ENCODE assay signal across 11 mouse cellular contexts in genomic region chr10:75251011-75251410, GRCm38 (mm10). TPM values are rescaled to one million over a fixed set of nuclear protein-coding genes. Genes with fewer than 3 reads are reported as not detected.
DNase-seq lines count a peak whose midpoint lies in the region; ATAC-seq and TF ChIP-seq lines count a peak whose summit lies in the region.
"Had no signal": no experiment of that assay in that cellular context is flagged by ENCODE, and none has a peak within 500 bp of the region (broad histone marks: within the 10 kb centered on the region; RNA-seq: fewer than 3 reads in every experiment).

No protein-coding gene starts in this region.

- no peak for TF ChIP-seq POLR2A in embryonic fibroblast, embryonic 13.5 days (IDR thresholded peaks at IDR 0.05; ENCODE audit: low read depth, low read length)

- peak; percentile 22; the same call in 1 of the 2 replicates for TF ChIP-seq CTCF in embryonic fibroblast, embryonic 13.5 days (IDR thresholded peaks at IDR 0.05; ENCODE audit: borderline replicate concordance, insufficient read depth, low read length)

- peak; percentile 27 for DNase-seq in adrenal gland, postnatal 10 days
- DNase-seq in adrenal gland, adult 2 months: no peak
- peak; percentile 48 for DNase-seq in hindbrain, embryonic 14.5 days (ENCODE audit: low spot score)
- no peak for DNase-seq in hindbrain, embryonic 11.5 days (ENCODE audit: low spot score)
- DNase-seq in 3134 (ENCODE audit: extremely low read depth, insufficient read length, low spot score): peak; percentile 36
- no peak for DNase-seq in urinary bladder, postnatal 10 days (ENCODE audit: low spot score)
- no peak for DNase-seq in right cerebral cortex, postnatal 14 days
- DNase-seq: adrenal gland, postnatal 25 days had no signal

- WGBS in hindbrain, embryonic 14.5 days: 75% methylated on average over 2 of the region's 2 CpGs
- 81% methylated on average over 2 of the region's 2 CpGs for WGBS in hindbrain, embryonic 11.5 days

- H3K36me3 ChIP-seq in hindbrain, embryonic 14.5 days (replicated peaks; ENCODE audit: control insufficient read depth, insufficient read depth): peaks cover 51% of the 10 kb centered on the region
- H3K36me3 ChIP-seq in hindbrain, embryonic 11.5 days (ENCODE audit: control insufficient read depth, insufficient read depth, low read length): 0 out of 2 replicates have a peak, but pooled peaks cover 2% of the 10 kb centered on the region

- H3K4me2 ChIP-seq in hindbrain, embryonic 14.5 days (replicated peaks): no peak overlapping the region
- H3K4me2 ChIP-seq in hindbrain, embryonic 11.5 days (replicated peaks; ENCODE audit: low read depth, low read length): no peak overlapping the region
- H3K4me2 ChIP-seq: heart, embryonic 13.5 days; stomach, embryonic 15.5 days had no signal

- H3K4me1 ChIP-seq in hindbrain, embryonic 14.5 days (replicated peaks; ENCODE audit: control insufficient read depth, insufficient read depth, low read length): no peaks in the 10 kb centered on the region
- H3K4me1 ChIP-seq in hindbrain, embryonic 11.5 days (replicated peaks; ENCODE audit: control insufficient read depth, insufficient read depth, low read length): no peaks in the 10 kb centered on the region
- peaks cover 10% of the 10 kb centered on the region for H3K4me1 ChIP-seq in embryonic fibroblast, embryonic 13.5 days (ENCODE audit: control insufficient read depth, insufficient read depth, low read length)
- H3K4me1 ChIP-seq: stomach, embryonic 15.5 days had no signal

- no peak overlapping the region for H3K4me3 ChIP-seq in hindbrain, embryonic 14.5 days (replicated peaks; ENCODE audit: low read length)
- H3K4me3 ChIP-seq in hindbrain, embryonic 11.5 days (ENCODE audit: low read depth, low read length): no peak overlapping the region
- no peak overlapping the region for H3K4me3 ChIP-seq in embryonic fibroblast, embryonic 13.5 days (ENCODE audit: insufficient read depth, low read length)
- H3K4me3 ChIP-seq: heart, embryonic 13.5 days; stomach, embryonic 15.5 days had no signal

- no peaks in the 10 kb centered on the region for H3K27me3 ChIP-seq in hindbrain, embryonic 14.5 days (ENCODE audit: control insufficient read depth, insufficient read depth, low read length)
- no peaks in the 10 kb centered on the region for H3K27me3 ChIP-seq in hindbrain, embryonic 11.5 days (ENCODE audit: control insufficient read depth, insufficient read depth, low read length)
- H3K27me3 ChIP-seq: heart, embryonic 13.5 days; stomach, embryonic 15.5 days had no signal

- H3K27ac ChIP-seq in hindbrain, embryonic 14.5 days: no peak overlapping the region
- H3K27ac ChIP-seq in hindbrain, embryonic 11.5 days (ENCODE audit: low read depth, low read length): no peak overlapping the region
- H3K27ac ChIP-seq in embryonic fibroblast, embryonic 13.5 days (ENCODE audit: insufficient read depth, low read length): no peak overlapping the region; the same call in 1 of the 2 replicates
- H3K27ac ChIP-seq: heart, embryonic 13.5 days; stomach, embryonic 15.5 days had no signal

- no peak for ATAC-seq in hindbrain, embryonic 14.5 days (ENCODE audit: low FRiP score)
- ATAC-seq in hindbrain, embryonic 11.5 days (ENCODE audit: low FRiP score): no peak

- H3K9ac ChIP-seq in hindbrain, embryonic 14.5 days: no peak overlapping the region
- H3K9ac ChIP-seq in hindbrain, embryonic 11.5 days (ENCODE audit: low read depth, low read length): no peak overlapping the region
- H3K9ac ChIP-seq: heart, embryonic 13.5 days; stomach, embryonic 15.5 days had no signal

- no peaks in the 10 kb centered on the region for H3K9me3 ChIP-seq in hindbrain, embryonic 14.5 days (ENCODE audit: control insufficient read depth, low read length)
- no peaks in the 10 kb centered on the region for H3K9me3 ChIP-seq in hindbrain, embryonic 11.5 days (ENCODE audit: control insufficient read depth, low read length)
- H3K9me3 ChIP-seq: heart, embryonic 13.5 days; stomach, embryonic 15.5 days had no signal

RNA-seq across cellular contexts. Expression of gene Specc1l, which starts 39.1 kb away (rescaled TPM):
- 10 to 100 TPM; 43.4 to 49.3 TPM for total RNA-seq in adrenal gland, postnatal 10 days (2021)
- total RNA-seq in adrenal gland, adult 2 months (2021): 10 to 100 TPM; 58.8 to 64.0 TPM
- polyA plus RNA-seq in adrenal gland, adult 2 months (2012; rRNA removed): 24.3 and 27.8 TPM in 2 replicates
- polyA plus RNA-seq in hindbrain, embryonic 14.5 days (2014; fragmentation: Nextera tagmentation; extraction: Ambion mirVana): 21.2 and 23.2 TPM in 2 replicates
- 21.5 and 27.3 TPM in 2 replicates for polyA plus RNA-seq in hindbrain, embryonic 11.5 days (2014; fragmentation: Nextera tagmentation; extraction: Ambion mirVana)
- 39.0 and 39.2 TPM in 2 replicates for polyA plus RNA-seq in embryonic fibroblast, embryonic 13.5 days (2011; ENCODE audit: insufficient read length, low read depth, missing spikeins)

Comparison
In these comparisons a context has a peak if more than half of its experiments do, and no peak if none do; other contexts are left out.
1. DNase-seq: peak in adrenal gland, postnatal 10 days (single experiment), hindbrain, embryonic 14.5 days (single experiment) and 3134 (single experiment); none in adrenal gland, adult 2 months (single experiment), hindbrain, embryonic 11.5 days (single experiment), urinary bladder, postnatal 10 days (single experiment) and right cerebral cortex, postnatal 14 days (single experiment).